Mouse (Mus musculus) kidney, postnatal 25 days (tissue): ENCODE measurements around the gene Hesx1.
"Not testable (repeated sequence)": the region's sequence is repeated elsewhere in the genome, so short reads cannot be mapped to it uniquely, and the experiment has no call there.

Experiments used
- DNase-seq, 2 experiments: peaks; one replicate each; pipeline ENCODE4 v3.0.0; 2021; ENCODE audit warnings: mixed read lengths in 2 of 2

The Hesx1 gene

DNA sequence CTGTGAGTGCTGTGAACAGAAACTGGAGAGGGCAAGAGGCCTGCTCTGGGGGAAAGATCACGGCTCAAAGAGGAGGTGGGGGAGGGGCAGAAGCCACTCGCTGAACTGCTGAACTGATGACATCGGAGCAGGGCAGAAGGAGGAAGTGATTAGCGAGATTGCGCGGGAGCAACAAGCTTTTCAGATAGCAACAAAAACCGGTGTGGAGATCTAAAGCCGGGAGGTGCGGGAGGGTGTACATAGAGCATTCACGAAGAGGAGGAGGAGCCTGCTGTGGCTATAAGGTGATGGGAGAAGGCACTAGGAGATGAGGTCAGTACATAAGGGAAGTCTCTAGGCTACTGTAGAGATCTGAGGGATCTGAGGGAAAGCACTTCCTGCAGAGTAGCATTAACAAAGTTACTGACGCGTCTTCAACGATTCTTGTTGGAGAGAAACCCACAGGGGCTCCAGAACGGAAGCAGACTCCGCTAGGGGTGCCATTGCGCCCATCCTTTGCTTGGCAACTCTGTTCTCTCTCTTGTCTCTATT lies at the start of gene Hesx1:
Gene Hesx1 (plus strand): TSS at position 206 of the 531 bp plus-strand sequence.
- peak; percentile 63 to 66 for DNase-seq

- DNase-seq, result not testable (repeated sequence)
These were observed 38.1 kb upstream of the Hesx1 start for GRCm38 (mm10) chr14:26956139-26956538.

DNA sequence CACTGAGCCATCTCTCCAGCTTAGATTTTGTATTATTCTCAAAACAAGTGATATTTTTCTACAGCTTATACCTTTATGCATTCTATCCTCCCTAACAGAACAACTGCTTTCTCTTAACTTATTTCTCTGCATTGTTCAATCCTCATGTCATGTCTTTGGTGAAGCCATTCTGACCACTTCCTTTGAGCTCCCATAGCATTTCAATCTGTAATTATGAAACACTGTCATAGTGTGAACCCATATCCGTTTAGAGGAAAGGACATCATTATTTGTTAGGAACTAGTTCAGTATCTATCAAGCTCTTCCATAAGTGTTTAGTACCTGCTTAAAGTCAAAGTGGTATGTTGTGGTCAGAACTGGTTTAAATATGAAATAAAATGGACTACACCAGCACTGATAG lies 33.7 kb upstream of the Hesx1 start:
- DNase-seq, result no peak

- DNase-seq, result no peak
These were observed 25.1 kb upstream of the Hesx1 start for GRCm38 (mm10) chr14:26969164-26969563.

DNA sequence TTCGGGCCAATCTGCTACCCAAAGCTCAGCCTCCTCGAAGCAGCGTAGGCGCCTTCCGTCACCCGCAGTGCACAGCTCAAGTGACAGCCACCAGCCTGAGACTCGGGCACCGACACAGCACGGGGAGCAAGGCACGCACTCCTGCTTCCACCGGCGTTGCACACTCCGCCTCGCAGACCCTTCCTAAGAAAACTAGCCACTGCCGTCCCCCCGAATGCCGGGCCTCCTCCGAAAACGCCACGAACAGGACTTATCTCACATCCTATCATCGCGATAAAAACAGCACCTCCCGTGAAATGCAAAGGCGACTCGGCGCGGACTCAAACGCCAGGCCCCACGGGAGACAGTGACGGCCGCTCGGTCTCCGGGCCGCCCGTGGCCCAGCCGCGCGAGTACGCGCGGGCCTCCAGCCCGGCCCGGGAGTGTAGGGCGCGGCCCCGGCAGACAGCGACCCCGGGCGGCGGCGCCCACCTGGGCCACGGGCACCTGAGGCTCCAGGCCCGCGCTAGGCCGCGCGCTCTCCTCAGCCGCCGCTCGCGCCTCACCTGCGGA lies 24.3 kb upstream of the Hesx1 start:
- peak; percentile 49 to 70 for DNase-seq

GRCm38 (mm10) chr14:26970439-26970932 lies 23.7 kb upstream of the Hesx1 start:
- DNase-seq, result peak; percentile 98 to 99

DNA sequence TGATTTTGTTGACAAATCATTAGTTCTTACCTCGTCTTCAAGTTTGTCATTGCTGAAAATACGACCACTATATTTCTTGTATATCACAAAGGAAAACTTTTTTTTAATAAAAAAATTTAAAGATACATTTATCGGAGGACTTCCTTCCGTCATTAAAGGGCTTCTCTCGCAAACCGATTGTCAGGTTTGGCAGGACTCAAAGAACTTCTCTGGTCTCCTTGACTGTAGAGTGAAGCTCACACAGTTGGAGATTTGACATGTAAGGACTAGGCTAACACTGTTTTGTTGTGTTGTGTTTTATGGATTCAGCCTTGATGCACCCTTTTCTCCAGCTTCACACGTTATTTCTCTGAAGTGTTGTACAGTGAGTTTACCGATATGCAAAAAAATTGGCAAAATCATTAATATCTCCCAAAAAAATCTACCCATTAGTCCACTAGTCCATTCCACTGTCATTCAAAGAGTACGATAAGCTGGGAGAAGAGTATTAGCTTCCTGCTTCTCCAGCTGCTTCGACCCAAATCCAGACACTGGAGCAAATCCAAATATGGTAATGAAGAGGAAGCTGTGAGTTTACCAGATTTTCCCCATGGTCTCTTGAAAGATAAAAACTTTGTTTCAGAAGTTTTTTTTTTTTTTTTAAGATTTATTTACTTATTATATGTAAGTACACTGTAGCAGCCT lies 23.0 kb upstream of the Hesx1 start, which contains the start of gene Appl1:
Gene Appl1 (minus strand): TSS at position 127 of the 684 bp plus-strand sequence.
- DNase-seq, result no peak

GRCm38 (mm10) chr14:26973089-26973488 lies 21.1 kb upstream of the Hesx1 start:
- DNase-seq, result no peak

GRCm38 (mm10) chr14:26975490-26975889 lies 18.7 kb upstream of the Hesx1 start:
- DNase-seq, result no peak

GRCm38 (mm10) chr14:26976212-26976611 lies 18.0 kb upstream of the Hesx1 start:
- no peak for DNase-seq

- no peak for DNase-seq
These were observed 16.7 kb upstream of the Hesx1 start for GRCm38 (mm10) chr14:26977500-26977899.

GRCm38 (mm10) chr14:26979808-26980207 lies 14.4 kb upstream of the Hesx1 start:
- no peak for DNase-seq

DNA sequence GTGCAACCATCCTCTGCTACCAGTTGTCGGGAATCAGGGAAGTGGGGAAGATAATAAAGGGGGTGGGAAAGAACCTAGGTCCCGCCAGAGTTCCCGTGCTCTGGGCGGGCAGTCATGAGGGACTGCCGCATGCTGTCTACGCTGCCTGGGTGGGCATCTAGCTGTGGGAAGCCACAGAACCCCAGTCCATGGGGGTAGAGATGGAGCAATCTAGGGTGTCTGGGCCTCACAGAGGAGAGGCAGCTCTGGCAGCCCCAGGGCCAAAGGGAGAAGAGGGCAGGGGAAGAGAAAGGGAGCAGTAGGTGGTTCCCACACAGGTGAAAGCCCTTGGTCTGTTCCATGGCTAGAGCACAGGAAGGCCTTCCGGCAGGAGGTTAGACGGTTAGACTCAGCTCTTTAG lies 13.2 kb upstream of the Hesx1 start:
- no peak for DNase-seq

- DNase-seq, result no peak
These were observed 12.6 kb upstream of the Hesx1 start for GRCm38 (mm10) chr14:26981494-26982149.

GRCm38 (mm10) chr14:26982150-26982530 lies 12.1 kb upstream of the Hesx1 start:
- DNase-seq, result no peak

- peak in 1 of 2 experiments; percentile 23 for DNase-seq
These were observed 5.5 kb upstream of the Hesx1 start for GRCm38 (mm10) chr14:26988694-26989093.

DNA sequence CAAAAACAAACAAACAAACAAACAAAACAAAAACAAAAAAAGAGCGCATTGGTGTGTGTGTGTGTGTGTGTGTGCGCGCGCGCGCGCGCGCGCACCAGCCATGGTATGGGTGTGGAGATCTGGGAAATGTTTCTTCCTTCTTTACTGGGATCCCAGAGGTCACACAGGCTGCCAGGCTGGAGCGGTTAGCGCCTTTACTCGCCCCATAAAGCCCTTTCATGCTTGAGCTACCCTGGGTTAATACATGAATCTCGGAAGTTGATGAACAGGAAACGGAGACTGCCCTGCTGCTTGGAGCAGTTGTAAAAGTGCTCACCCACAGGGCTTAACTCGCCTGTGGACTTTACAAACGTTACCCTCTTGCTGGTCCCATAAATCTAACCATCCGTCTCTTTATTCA lies 2.6 kb upstream of the Hesx1 start:
- no peak for DNase-seq

- no peak for DNase-seq
These were observed 789 bp upstream of the Hesx1 start for GRCm38 (mm10) chr14:26993427-26993826.

- DNase-seq, result no peak
These were observed 2.0 kb downstream of the Hesx1 start for GRCm38 (mm10) chr14:26996257-26996656.

DNA sequence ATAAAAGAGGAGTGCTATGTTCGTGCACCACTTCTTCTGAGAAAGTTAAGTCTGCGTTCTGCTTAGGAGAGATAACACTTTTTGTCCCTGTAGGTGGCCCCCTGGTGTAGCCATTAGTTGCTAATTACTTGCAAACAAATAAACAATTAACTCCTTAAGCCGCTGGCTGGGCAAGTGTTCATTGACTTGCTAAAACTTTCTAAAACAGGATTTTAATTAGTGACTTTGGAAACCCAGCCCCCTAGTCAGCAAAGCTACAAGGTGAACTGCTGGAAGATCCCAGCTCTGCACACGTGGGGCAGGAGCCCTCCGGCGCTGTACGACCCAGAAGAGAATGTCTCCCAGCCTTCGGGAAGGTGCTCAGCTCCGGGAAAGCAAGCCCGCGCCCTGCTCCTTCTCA lies 6.2 kb downstream of the Hesx1 start:
- peak in 1 of 2 experiments; percentile 12 for DNase-seq

DNA sequence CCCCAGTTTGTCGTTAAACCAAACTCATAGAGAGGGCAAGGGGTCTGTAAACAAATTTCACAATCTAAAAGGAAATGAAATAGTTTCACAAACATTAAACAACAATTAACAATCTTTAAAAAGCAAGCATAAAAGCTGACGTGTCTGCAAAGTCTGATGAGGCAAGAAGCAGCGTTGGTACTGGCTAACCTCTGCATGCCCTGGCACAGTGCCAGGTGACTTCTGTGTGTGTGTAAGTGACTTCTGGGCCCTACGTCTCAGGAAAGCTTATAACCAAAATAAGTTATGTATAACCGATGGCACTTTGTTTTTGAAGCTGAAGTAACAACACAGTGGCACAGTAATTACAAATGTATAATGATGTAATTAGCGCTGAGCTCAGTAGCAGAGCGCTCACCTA lies 10.7 kb downstream of the Hesx1 start:
- peak; percentile 38 to 47 for DNase-seq

DNA sequence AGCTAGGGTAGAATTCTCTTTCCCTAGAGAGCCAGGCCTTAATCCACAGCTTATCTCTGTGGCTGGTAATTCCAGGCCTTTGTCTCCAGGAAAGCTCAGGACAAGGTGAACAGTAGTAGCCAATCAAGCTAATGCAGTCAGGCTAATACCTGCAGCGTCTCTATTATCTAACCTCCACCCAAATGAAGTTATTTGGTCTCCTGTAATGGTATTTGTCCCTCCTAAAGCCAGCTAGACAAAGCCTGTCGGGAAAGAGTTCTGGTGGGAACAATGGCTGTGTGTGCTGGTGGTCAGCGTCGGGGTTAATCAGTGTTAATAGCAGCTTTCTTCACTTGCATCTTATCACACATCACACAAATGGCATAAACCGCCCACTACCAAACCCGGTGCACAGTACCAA lies 11.7 kb downstream of the Hesx1 start:
- no peak for DNase-seq

- no peak for DNase-seq
These were observed 17.3 kb downstream of the Hesx1 start for GRCm38 (mm10) chr14:27011561-27011960.

DNA sequence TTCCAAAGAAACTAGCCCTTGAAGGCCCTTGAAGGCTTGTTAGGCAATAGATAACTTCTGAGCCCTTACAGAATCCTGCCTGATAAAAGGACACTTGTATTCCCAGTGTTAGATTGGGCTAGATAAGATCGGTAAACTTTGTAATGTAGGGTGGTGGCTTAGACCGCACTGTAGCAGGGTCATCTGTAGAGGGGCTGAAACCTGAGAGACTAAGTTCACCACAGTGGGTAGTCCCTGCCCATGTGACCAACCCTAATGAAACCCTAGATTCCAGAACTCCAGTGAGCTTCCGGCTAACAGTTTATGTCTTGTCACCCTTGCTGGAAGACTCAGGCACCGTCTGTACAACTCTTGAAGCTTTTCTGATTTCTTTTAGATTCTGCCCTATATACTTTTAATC lies 19.4 kb downstream of the Hesx1 start:
- no peak for DNase-seq
